Mouse (Mus musculus) CH12.LX (cell line): ENCODE results near the gene Lsm2. TPM values are rescaled to one million over a fixed set of nuclear protein-coding genes. Genes with fewer than 3 reads are reported as not detected.
A peak's percentile ranks its signal among the peaks of the same experiment; 100 is the strongest.
"Not testable (repeated sequence)": the region's sequence is repeated elsewhere in the genome, so short reads cannot be mapped to it uniquely, and the experiment has no call there.

Experiments
- DNase-seq: peaks from one replicate; pipeline ENCODE4 v3.0.0-alpha.2; 2013; ENCODE audit errors: extremely low read depth
- H3K27ac ChIP-seq: 2 replicates; pipeline ENCODE4 v1.5.1; 2012; ENCODE audit warnings: low read depth, mild to moderate bottlenecking, control low read depth, moderate library complexity; ENCODE audit not compliant: insufficient read depth
- H3K27me3 ChIP-seq: replicated peaks from 2 replicates; pipeline ENCODE3; 2012; ENCODE audit warnings: inconsistent platforms
- H3K36me3 ChIP-seq, 2 experiments: replicated peaks in 1 of 2; 2 replicates each; pipeline versions ENCODE3 to v1.6.1; 2012; ENCODE audit warnings: inconsistent platforms in 1 of 2, low read length in 1 of 2, mild to moderate bottlenecking in 1 of 2, mixed read lengths in 1 of 2, moderate library complexity in 1 of 2; ENCODE audit not compliant: control insufficient read depth in 1 of 2, insufficient read depth in 1 of 2
- H3K4me1 ChIP-seq, 2 experiments: 2 replicates each; pipeline ENCODE4 v1.6.1; 2012; ENCODE audit warnings: inconsistent platforms in 1 of 2, moderate library complexity in 1 of 2; ENCODE audit not compliant: insufficient read depth in 2 of 2, control insufficient read depth in 1 of 2
- H3K4me2 ChIP-seq: 2 replicates; pipeline ENCODE4 v1.6.1; 2012; ENCODE audit warnings: low read depth, mild to moderate bottlenecking, control low read depth; ENCODE audit not compliant: poor library complexity, insufficient read depth, severe bottlenecking
- H3K4me3 ChIP-seq, 3 experiments: fragments of 150-350 bp in 1 of 3; sonication (generic) in 1 of 3; replicated peaks in 1 of 3; 2 replicates each; pipeline versions ENCODE3 to v1.5.1; 2011 to 2012; ENCODE audit warnings: low read depth in 2 of 3, low read length in 2 of 3, mild to moderate bottlenecking in 2 of 3, moderate library complexity in 2 of 3, control low read depth in 1 of 3, improper control_type of control experiment in 1 of 3, inconsistent platforms in 1 of 3, mixed read lengths in 1 of 3; ENCODE audit not compliant: poor library complexity in 1 of 3
- H3K79me2 ChIP-seq: replicated peaks from 2 replicates; pipeline ENCODE4 v1.6.1; 2012; ENCODE audit warnings: mild to moderate bottlenecking, moderate library complexity; ENCODE audit not compliant: control insufficient read depth, poor library complexity, insufficient read depth, severe bottlenecking; ENCODE audit errors: extremely low read depth
- H3K9ac ChIP-seq: 2 replicates; pipeline ENCODE4 v1.6.1; 2012; ENCODE audit warnings: low read depth, mild to moderate bottlenecking, control low read depth, moderate library complexity; ENCODE audit not compliant: insufficient read depth
- H3K9me3 ChIP-seq: replicated peaks from 2 replicates; pipeline ENCODE3; 2012; ENCODE audit warnings: low read length, inconsistent platforms, mixed read lengths
- BHLHE40 ChIP-seq: IDR thresholded peaks from 2 replicates; pipeline ENCODE4 v1.6.1; 2011; ENCODE audit warnings: mild to moderate bottlenecking, low read depth, low read length, improper control_type of control experiment
- E2F4 ChIP-seq: IDR thresholded peaks from 2 replicates; pipeline ENCODE4 v1.6.1; 2011; ENCODE audit warnings: low read depth, low read length, improper control_type of control experiment; ENCODE audit not compliant: insufficient replicate concordance
- ELF1 ChIP-seq: IDR thresholded peaks from 2 replicates; pipeline ENCODE4 v1.6.1; 2014; ENCODE audit warnings: low read depth, mild to moderate bottlenecking, inconsistent platforms, low read length, improper control_type of control experiment
- ETS1 ChIP-seq: conservative IDR thresholded peaks from 2 replicates; pipeline ENCODE4 v1.6.1; 2012; ENCODE audit warnings: low read depth, mild to moderate bottlenecking, inconsistent platforms, low read length, improper control_type of control experiment, moderate library complexity
- HCFC1 ChIP-seq: IDR thresholded peaks from 2 replicates; pipeline ENCODE4 v1.6.1; 2012; ENCODE audit warnings: low read depth, mild to moderate bottlenecking, inconsistent platforms, low read length, improper control_type of control experiment
- IRF4 ChIP-seq: IDR thresholded peaks from 2 replicates; pipeline ENCODE4 v1.6.1; 2014; ENCODE audit warnings: low read depth, mild to moderate bottlenecking, inconsistent platforms, low read length, improper control_type of control experiment
- JUN ChIP-seq: IDR thresholded peaks from 2 replicates; pipeline ENCODE4 v1.6.1; 2011; ENCODE audit warnings: low read depth, mild to moderate bottlenecking, low read length, improper control_type of control experiment, moderate library complexity; ENCODE audit not compliant: insufficient read depth
- KAT2A ChIP-seq: IDR thresholded peaks from 2 replicates; pipeline ENCODE4 v1.6.1; 2012; ENCODE audit warnings: low read length, improper control_type of control experiment, inconsistent platforms; ENCODE audit not compliant: insufficient replicate concordance
- MAFK ChIP-seq: IDR thresholded peaks from 2 replicates; pipeline ENCODE4 v1.6.1; 2011; ENCODE audit warnings: low read length, improper control_type of control experiment; ENCODE audit not compliant: insufficient replicate concordance
- MAX ChIP-seq: IDR thresholded peaks from 2 replicates; pipeline ENCODE4 v1.6.1; 2011; ENCODE audit warnings: low read length, improper control_type of control experiment
- MAZ ChIP-seq: IDR thresholded peaks from 2 replicates; pipeline ENCODE4 v1.6.1; 2012; ENCODE audit warnings: low read depth, mild to moderate bottlenecking, inconsistent platforms, low read length, improper control_type of control experiment, moderate library complexity
- MEF2A ChIP-seq: IDR thresholded peaks from 2 replicates; pipeline ENCODE4 v1.6.1; 2014; ENCODE audit warnings: low read depth, mild to moderate bottlenecking, inconsistent platforms, low read length, improper control_type of control experiment, borderline replicate concordance
- MXI1 ChIP-seq: IDR thresholded peaks from 2 replicates; pipeline ENCODE4 v1.6.1; 2011; ENCODE audit warnings: mild to moderate bottlenecking, low read depth, low read length, improper control_type of control experiment
- MYC ChIP-seq: IDR thresholded peaks from 2 replicates; pipeline ENCODE4 v1.6.1; 2011; ENCODE audit warnings: low read depth, mild to moderate bottlenecking, improper control_type of control experiment, low read length
- NELFE ChIP-seq: IDR thresholded peaks from 2 replicates; pipeline ENCODE4 v1.6.1; 2011; ENCODE audit warnings: low read depth, low read length, improper control_type of control experiment
- PAX5 ChIP-seq: IDR thresholded peaks from 2 replicates; pipeline ENCODE4 v1.6.1; 2012; ENCODE audit warnings: low read length, inconsistent platforms, mixed read lengths
- POLR2A ChIP-seq: IDR thresholded peaks from 2 replicates; pipeline ENCODE4 v1.6.1; 2011; ENCODE audit warnings: low read depth, mild to moderate bottlenecking, improper control_type of control experiment, low read length
- POLR2AphosphoS2 ChIP-seq: IDR thresholded peaks from 2 replicates; pipeline ENCODE4 v1.6.1; 2011; ENCODE audit warnings: low read depth, low read length, improper control_type of control experiment
- RAD21 ChIP-seq: IDR thresholded peaks from 2 replicates; pipeline ENCODE4 v1.6.1; 2011; ENCODE audit warnings: low read depth, mild to moderate bottlenecking, low read length, improper control_type of control experiment, moderate library complexity
- TBP ChIP-seq: conservative IDR thresholded peaks from 2 replicates; pipeline ENCODE4 v1.6.1; 2011; ENCODE audit warnings: low read depth, low read length, improper control_type of control experiment
- TCF12 ChIP-seq: IDR thresholded peaks from 2 replicates; pipeline ENCODE4 v1.6.1; 2014; ENCODE audit warnings: low read depth, mild to moderate bottlenecking, inconsistent platforms, low read length, improper control_type of control experiment
- UBTF ChIP-seq: IDR thresholded peaks from 2 replicates; pipeline ENCODE4 v1.6.1; 2012; ENCODE audit warnings: low read depth, mild to moderate bottlenecking, inconsistent platforms, low read length, improper control_type of control experiment, moderate library complexity
- USF2 ChIP-seq: conservative IDR thresholded peaks from 2 replicates; pipeline ENCODE4 v1.6.1; 2011; ENCODE audit warnings: low read depth, low read length, improper control_type of control experiment
- ZC3H11A ChIP-seq: IDR thresholded peaks from 2 replicates; pipeline ENCODE4 v1.6.1; 2012; ENCODE audit warnings: low read depth, mild to moderate bottlenecking, inconsistent platforms, low read length, improper control_type of control experiment
- ZMIZ1 ChIP-seq: IDR thresholded peaks from 2 replicates; pipeline ENCODE4 v1.6.1; 2012; ENCODE audit warnings: low read depth, mild to moderate bottlenecking, inconsistent platforms, low read length, improper control_type of control experiment
- ZNF384 ChIP-seq: IDR thresholded peaks from 2 replicates; pipeline ENCODE4 v1.6.1; 2012; ENCODE audit warnings: low read depth, low read length, improper control_type of control experiment, inconsistent platforms
- dilution Hi-C: fragments of 300-500 bp; cut with MboI; formaldehyde crosslinking; loops from 2 replicates; pipeline ENCODE4 v1.14.3; 2020; ENCODE audit warnings: low sequenced_read_pairs; ENCODE audit not compliant: extremely low pct_unique_long_range_greater_than_20kb, extremely low pct_ligation_motif_present
- in situ Hi-C: fragments of 300-500 bp; cut with MboI; formaldehyde crosslinking; loops from 3 replicates; pipeline ENCODE4 v1.14.3; 2019; ENCODE audit warnings: low sequenced_read_pairs, low pct_ligation_motif_present, low pct_unique_long_range_greater_than_20kb, mixed read lengths
- polyA plus RNA-seq: library from polyadenylated mRNA; unstranded; fragments of >175 nt; gene quantifications from 2 replicates; pipeline ENCODE4 v1.2.1, GENCODE M21; 2012; ENCODE audit warnings: low read depth; ENCODE audit not compliant: insufficient read length
- total RNA-seq, 2 experiments: library from RNA; depleted of rRNA; stranded (reverse); fragments of 300-350 nt in 1 of 2; fragments of >200 nt in 1 of 2; gene quantifications; 2 replicates each; pipeline ENCODE4 v1.2.3; 2012 to 2014

The Lsm2 gene
- total and polyA plus RNA-seq, 3 experiments: 104 to 345 (median 135) TPM

DNA sequence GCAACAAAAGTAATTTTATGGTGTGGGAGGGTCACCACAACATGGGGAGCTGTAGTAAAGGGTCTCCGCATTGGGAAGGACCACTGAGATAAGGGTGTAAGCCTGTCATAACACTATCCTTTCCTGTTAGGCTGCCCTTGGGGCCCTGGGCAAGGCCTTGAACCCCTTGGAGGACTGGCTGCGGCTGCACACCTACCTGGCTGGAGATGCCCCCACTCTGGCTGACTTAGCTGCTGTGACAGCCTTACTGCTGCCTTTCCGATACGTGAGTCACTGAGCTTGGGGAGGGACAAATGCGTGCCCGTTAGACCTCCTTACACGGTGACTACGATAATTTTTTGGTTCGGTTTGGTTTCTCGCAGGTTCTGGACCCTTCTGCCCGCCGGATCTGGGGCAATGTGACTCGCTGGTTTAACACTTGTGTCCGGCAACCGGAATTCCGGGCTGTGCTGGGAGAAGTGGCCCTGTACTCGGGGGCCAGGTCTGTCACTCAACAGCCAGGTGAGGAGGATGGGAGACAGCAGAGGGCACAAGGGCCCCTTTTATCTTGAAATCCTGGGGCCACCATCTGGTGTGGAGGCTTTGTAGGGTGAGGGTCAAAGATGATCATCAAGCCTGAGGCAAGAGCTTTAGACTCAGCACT is 22.5 kb downstream of the Lsm2 start (continued):
- TF ChIP-seq ELF1: peak; percentile 33; the same call in 1 of the 2 replicates
- TF ChIP-seq ZMIZ1: peak; percentile 47; the same call in 1 of the 2 replicates
- peak; percentile 36; the same call in 1 of the 2 replicates for TF ChIP-seq POLR2AphosphoS2
- TF ChIP-seq TCF12: no peak
- TF ChIP-seq MYC: no peak
- TF ChIP-seq MAX: no peak
- TF ChIP-seq BHLHE40: no peak
- TF ChIP-seq E2F4: no peak
- no peak for TF ChIP-seq ZNF384
- no peak for TF ChIP-seq ZC3H11A
- TF ChIP-seq JUN: no peak

DNA sequence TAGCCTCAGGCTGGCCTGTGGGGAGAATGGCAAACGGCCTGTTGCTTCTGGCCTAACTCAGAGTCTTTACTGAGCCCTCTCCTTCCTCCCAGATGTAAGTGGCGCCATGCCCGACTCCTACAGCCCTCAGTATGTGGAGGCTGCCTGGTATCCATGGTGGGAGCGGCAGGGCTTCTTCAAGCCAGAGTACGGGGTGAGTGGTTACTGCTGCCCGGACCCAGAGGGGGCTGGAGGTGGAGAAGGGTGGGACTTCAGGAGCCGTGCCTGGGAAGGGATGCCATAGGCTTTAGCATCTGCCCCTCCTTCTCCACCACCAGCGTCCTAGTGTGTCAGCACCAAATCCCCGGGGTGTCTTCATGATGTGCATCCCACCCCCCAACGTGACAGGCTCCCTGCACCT is 23.5 kb downstream of the Lsm2 start:
- Histone ChIP-seq H3K9me3 (no peaks in the 10 kb centered on the region), H3K4me1 (peaks cover 5 to 30% of the 10 kb centered on the region in 2 experiments; a peak in 3 of 4 replicates), H3K27ac (peak overlapping the region; percentile 39), H3K36me3 (peaks cover 43 to 60% of the 10 kb centered on the region in 2 experiments), H3K4me2 (peak overlapping the region; percentile 88; the same call in 1 of the 2 replicates), H3K9ac (peak overlapping the region; percentile 100; the same call in 1 of the 2 replicates), H3K79me2 (peaks cover 41% of the 10 kb centered on the region), H3K27me3 (no peaks in the 10 kb centered on the region), H3K4me3 (peak overlapping the region; percentile 13 to 84 (median 45))
- no peak for DNase-seq
- in situ Hi-C loops: no loop called here
- TF ChIP-seq TBP: no peak
- TF ChIP-seq HCFC1: no peak
- TF ChIP-seq NELFE: no peak
- no peak for TF ChIP-seq ELF1
- TF ChIP-seq POLR2A: no peak
- TF ChIP-seq MAFK: no peak
- no peak for TF ChIP-seq ETS1
- no peak for TF ChIP-seq ZC3H11A
- no peak for TF ChIP-seq IRF4
- no peak for TF ChIP-seq RAD21
- no peak for TF ChIP-seq MAZ
- TF ChIP-seq KAT2A: no peak
- TF ChIP-seq MEF2A: no peak
- TF ChIP-seq PAX5: no peak
- no peak for TF ChIP-seq MXI1
- TF ChIP-seq USF2: no peak
- TF ChIP-seq TCF12: no peak
- TF ChIP-seq MAX: no peak
- TF ChIP-seq ZNF384: no peak
- no peak for TF ChIP-seq UBTF
- dilution Hi-C loops: no loop called here

DNA sequence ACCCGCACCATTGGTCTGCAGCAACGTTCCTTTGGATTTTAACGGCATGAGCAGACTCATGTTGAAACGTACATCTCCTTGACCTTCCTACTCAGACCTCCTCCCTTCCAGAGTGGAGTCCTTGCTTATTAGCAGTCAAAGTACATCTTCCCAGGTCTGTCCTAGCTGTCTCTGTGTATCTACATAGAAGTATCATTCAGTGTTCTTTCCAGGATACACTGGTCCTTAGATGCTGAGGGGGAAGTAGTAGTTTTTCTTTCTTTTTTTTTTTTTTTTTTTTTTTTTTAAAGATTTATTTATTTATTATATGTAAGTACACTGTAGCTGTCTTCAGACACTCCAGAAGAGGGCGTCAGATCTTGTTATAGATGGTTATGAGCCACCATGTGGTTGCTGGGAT is 24.2 kb downstream of the Lsm2 start:
- H3K27me3 ChIP-seq, H3K9ac ChIP-seq, dilution Hi-C loops, in situ Hi-C loops, H3K9me3 ChIP-seq, DNase-seq: not testable (repeated sequence)
- Histone ChIP-seq H3K79me2 (peaks cover 41% of the 10 kb centered on the region), H3K4me1 (peaks cover 5 to 30% of the 10 kb centered on the region in 2 experiments; a peak in 3 of 4 replicates), H3K4me3 (peak overlapping the region in 2 of 3 experiments; percentile 13 to 84), H3K27ac (peak overlapping the region; percentile 39), H3K36me3 (peaks cover 51 to 68% of the 10 kb centered on the region in 2 experiments), H3K4me2 (peak overlapping the region; percentile 7; the same call in 1 of the 2 replicates)
